Mouse (Mus musculus): ENCODE results near the gene Os9. TPM values are rescaled to one million over a fixed set of nuclear protein-coding genes. Genes with fewer than 3 reads are reported as not detected.
"Not testable (repeated sequence)": the region's sequence is repeated elsewhere in the genome, so short reads cannot be mapped to it uniquely, and the experiment has no call there.

The Os9 gene
- 100 to 1,000 TPM; 112 to 130 (median 122) TPM for total RNA-seq (2022)

DNA sequence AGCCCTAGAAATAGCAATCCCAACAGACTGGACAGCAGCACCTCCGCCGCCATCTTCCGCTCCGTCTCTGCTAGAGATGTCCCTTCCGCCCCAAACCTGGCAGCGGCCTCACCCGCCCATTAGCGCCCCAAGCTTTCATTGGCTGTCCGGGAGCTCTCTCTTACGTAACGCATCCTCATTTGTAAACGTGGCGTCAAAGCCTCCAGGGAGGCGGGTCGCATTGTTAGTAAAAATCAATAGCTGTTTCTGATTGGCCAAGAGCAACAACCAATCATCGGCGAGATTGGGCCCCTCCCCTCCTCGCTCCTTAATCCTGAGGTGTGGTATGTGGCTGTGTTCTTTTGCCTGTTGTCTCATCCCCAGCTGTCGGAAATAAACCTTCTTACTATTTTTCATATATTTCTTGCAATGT is at the start of gene Os9:
Os9 (minus strand) TSS at position 66 of the 412 bp plus-strand sequence.
- DNase-seq (ENCODE audit: low spot score in 2 of 2) = peak; percentile 88 to 97

DNA sequence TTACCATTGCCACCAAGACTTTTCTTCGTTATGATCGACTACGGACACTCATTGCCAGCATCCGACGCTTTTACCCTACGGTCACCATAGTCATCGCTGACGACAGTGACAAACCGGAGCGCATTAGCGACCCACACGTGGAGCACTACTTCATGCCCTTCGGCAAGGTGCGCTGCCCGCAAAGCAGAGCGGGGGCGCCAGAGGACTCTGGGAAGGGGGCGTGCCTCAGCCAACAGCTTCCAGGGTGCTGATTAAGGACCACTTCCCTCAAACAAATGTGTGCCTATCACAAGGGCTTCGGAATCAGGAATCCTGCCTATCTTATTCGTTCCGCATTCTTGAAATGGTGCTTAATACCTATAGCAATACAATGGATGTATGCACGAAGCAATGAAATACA is 49.1 kb upstream of the Os9 start:
- DNase-seq (ENCODE audit: low spot score in 2 of 2) = no peak

DNA sequence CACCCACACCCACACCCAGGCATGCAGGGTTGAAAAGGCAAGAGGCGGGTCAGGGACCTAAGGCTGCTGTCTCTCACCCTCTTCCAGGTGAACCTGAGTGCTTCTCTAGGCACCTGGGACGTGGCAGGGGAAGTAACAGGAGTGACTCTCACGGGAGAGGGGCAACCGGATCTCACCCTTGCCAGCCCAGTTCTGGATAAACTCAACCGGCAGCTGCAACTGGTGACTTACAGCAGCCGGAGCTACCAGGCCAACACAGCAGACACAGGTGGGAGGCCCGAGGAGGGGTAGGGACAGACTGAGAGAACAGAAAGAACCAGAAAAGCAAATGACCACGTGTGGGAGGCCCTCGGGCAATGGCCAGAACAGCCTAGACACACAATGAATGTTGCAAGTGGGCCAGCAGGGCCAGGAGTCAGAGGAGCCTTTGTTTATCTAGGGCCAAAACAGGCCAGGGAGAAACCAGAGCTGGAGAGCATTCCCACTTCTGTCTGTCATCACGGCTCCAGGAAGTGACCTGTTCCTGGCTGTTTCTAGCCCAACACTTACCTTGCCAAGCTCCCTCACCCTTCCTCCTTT is 46.8 kb upstream of the Os9 start:
- DNase-seq (ENCODE audit: low spot score in 2 of 2) = no peak

DNA sequence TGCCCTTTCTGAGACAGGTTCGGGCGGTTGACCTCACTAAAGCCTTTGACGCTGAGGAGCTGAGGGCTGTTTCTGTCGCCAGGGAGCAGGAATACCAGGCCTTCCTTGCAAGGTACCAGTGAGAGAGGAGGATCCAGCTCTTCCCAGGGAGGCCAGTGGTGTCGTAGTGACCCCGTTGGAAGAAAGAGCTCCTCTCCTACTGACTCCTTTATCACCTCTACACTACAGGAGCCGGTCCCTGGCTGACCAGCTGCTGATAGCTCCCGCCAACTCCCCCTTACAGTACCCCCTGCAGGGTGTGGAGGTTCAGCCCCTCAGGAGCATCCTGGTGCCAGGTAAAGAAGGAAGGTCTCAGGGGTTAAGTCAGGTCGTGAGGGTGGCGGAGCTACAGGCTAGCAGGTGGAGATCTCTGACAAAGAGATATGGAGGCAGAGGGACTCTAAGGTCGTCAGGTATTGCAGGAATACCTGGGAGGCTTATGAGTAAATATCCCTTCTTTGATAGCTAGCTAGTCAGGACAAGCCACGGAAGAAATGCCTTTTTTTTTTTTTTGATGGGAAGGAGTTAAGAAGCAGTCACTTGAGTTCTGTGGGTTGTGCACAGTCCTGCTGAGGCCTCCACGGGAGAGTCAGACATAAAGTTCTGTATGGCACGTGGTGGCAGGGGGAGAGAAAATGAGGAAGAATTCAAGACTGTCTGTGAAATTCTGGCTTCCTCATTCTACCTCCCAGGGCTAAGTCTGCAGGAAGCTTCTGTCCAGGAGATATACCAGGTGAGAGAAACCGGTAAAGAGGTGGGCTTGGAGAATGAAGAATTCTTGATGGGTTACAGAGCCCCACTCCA is 46.1 kb upstream of the Os9 start:
- DNase-seq (ENCODE audit: low spot score in 2 of 2) = no peak

DNA sequence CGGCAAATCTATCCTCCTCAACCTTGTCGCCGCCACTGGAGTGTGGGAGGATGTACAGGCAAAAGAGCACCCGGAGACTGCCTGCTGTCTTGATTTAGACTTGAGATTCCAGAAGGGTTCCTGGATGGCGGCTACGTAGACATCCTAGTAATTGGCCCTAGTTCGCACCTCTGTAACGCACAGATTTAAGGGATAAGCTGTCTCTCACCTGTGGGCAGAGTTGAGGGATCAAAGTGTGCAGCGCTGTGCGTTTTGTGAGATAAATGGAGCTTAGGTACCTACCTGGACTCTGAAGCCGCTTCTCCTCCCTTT is 45.4 kb upstream of the Os9 start:
- no peak for DNase-seq (ENCODE audit: low spot score in 2 of 2)

DNA sequence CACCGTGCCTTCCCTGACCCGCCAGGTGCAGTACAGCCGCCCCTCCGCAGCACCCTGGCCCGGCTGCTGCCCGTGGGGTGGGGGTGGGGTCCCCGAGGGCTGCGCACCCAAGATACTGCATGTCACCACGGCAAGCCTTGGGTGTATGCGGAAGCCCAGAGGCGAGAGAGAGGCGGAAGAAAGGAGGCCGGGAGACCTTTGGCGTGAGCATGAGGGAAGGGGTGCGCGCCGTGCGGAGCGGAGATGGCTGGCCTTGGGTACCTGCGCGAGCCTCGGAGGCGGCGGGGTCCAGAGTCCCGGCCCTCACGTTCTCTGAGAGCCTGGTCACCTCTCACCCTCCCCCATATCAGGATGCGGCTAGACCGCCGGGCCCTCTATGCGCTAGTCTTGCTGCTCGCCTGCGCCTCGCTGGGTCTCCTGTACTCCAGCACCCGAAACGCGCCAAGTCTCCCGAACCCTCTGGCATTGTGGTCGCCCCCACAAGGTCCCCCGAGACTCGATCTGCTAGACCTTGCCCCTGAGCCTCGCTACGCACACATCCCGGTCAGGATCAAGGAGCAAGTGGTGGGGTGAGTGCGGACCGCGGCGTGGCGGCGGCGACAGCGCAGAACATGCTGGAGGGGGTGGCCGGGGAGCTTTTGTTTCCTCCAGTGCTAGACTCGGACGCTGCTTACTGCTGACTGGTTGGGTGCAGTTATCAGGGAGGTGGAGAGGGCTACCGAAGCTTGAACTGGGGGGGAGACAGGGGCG is 44.9 kb upstream of the Os9 start:
- DNase-seq (ENCODE audit: low spot score in 2 of 2) = no peak

DNA sequence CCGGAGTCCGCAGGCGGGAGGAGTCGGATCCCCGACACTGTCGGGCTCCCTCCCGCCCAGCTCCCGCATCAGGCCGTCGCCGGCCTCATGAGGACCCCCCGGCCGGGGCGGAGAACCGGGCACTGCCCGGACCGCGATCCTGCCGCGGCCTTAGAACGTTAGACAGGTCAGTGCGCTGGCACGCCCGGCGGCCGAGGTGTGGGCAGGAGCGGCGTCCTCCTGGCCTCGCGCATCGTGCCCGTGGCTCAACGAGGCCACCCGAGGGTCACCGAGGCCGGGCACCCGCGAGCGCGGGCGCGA is 44.4 kb upstream of the Os9 start:
- no peak for DNase-seq (ENCODE audit: low spot score in 2 of 2)

DNA sequence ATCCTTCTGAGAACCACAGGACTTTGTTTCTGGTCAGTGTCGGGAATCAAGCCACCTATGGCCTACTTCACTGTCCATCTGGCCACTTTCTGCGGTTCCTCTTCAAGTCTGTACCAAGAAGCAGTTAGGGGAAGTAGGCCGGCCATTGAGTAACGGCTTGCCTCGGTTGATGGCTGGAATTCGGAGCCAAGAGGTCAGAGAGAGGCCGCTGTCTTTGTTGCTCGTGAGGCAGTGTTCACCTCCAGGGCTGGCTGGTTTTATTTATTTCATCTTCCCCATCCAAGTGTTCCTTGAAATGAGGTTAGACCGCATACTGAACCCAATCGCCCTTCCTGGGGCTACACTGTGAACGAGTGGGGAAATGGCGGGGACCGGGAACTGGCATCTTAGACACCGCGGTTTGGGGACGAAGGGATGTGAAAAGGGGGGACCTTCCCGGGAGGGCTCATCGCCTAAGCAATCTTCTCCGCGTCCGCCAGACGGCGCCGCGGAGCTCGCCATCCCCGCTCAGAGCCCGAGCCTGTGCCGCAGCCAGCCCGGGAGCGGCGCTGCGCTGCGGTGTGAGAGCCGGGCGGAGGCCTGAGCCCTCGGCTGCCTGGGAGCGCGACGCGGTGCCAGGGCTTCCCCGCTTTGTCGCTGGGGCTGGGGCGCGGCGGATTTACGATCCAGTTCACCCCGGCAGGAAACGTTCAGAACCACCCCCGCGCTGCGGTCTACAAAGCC is 43.9 kb upstream of the Os9 start, which contains the start of gene B4galnt1:
B4galnt1 (plus strand) TSS at position 595 of the 723 bp plus-strand sequence.
- DNase-seq (ENCODE audit: low spot score in 2 of 2) = peak; percentile 45 to 57

DNA sequence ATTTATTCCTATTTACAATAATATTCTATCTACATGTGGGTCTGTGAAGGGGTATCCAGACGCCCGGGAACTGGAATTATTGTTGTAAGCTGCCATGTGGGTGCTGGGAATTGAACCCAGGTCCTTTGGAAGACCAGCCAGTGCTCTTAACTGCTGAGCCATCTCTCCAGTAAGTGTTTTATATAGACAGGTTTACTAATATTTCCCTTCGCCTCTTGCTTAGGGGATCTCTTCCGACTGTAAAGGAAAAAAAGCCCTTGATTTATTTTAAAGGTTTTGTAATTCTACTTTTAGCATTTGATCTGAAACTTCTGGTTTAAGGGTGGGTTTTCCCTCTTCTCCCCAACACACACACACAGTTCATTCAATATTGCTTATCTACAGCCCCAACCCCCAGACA is 43.3 kb upstream of the Os9 start:
- DNase-seq (ENCODE audit: low spot score in 2 of 2) = no peak

DNA sequence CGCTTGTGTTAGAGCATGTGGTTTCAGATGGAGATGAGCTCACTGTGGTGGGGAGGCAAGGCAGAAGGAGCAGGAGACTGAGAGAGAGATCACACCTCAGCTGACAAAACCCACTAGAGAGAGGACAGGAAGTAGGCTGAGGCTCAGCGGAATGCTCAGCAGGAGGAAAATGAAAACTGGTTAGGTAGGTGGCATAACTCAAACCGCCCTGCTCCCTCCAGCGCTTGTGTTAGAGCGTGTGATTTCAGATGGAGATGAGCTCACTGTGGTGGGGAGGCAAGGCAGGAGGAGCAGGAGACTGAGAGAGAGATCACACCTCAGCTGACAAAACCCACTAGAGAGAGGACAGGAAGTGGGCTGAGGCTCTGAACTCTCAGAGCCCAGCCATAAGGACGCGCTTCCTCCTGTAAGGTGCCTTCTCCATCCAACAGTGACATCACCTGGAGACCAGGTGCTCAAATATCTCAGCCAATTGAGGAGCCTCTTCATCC is 41.9 kb upstream of the Os9 start:
- DNase-seq (ENCODE audit: low spot score in 2 of 2) = not testable (repeated sequence)

DNA sequence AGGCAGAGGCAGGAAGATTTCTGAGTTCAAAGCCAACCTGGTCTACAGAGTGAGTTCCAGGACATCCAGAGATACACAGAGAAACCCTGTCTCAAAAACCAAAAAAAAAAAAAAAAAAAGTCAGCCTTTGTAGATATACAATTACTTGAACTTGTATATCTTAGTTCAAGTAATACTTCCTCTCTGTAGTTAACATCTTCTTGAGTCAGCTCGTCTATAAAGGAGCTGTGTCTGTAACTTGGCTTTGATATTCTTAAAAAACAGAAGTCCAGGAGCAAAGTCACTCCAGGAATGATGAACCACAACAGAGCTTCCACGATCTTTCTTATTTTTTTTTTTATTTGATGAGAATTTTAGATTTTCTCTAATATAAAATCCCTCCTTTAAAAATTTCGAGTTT is 39.8 kb upstream of the Os9 start:
- DNase-seq (ENCODE audit: low spot score in 2 of 2) = no peak

DNA sequence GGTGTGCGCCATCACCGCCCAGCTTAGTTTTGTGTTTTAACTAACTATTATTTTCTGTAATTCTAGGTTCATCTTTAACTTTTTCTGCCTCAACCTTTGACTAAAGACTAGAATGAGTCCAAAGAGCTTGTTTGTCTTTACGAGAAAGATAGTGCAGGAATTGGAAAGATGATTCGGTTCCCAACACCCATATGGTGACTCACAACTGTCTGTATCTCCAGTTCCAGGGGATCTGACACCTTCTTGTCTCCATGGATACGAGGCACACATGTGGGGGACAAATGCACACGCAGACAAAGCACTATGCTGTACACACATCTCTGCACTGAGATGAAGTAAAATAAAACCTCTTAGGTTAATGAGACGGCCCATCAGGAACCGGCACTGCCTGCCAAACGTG is 39.1 kb upstream of the Os9 start:
- no peak for DNase-seq (ENCODE audit: low spot score in 2 of 2)

DNA sequence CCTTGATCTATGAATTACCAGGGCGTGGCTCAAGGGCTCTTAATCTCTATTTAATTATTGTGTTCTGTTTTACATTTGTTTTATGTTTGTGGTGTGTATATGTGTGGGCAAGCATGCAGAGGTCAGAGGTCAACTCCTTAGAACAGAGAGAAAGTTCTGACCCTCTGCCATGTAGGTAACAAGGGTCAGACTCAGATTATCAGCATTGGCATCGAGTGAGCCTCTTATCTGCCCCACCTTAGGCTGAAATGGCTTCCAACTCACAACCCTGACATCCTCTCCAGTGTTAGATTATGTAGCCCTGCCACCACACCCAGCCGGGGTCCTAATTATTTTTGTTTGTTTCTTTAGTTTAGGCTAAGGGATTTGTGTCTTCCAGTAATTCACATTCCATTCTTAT is 37.5 kb upstream of the Os9 start:
- no peak for DNase-seq (ENCODE audit: low spot score in 2 of 2)

DNA sequence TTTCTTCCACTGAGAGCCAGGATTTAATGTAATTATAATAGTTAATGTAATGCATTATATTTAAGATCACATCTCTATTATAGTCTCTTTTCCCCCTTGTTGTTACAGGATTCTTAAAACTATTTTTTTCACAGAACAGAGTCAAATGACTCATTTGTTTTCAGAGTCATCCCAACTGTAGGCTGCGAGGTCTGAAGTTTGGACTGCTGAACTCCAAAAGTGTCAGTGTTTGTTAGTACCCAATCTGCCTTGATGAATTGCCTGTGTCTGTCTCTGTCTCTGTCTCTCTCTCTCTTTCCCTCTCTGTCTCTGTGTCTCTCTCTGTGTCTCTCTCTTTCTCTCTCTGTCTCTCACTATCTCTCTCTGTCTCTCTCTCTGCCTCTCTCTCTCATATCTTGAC is 35.6 kb upstream of the Os9 start:
- DNase-seq (ENCODE audit: low spot score in 2 of 2) = no peak

DNA sequence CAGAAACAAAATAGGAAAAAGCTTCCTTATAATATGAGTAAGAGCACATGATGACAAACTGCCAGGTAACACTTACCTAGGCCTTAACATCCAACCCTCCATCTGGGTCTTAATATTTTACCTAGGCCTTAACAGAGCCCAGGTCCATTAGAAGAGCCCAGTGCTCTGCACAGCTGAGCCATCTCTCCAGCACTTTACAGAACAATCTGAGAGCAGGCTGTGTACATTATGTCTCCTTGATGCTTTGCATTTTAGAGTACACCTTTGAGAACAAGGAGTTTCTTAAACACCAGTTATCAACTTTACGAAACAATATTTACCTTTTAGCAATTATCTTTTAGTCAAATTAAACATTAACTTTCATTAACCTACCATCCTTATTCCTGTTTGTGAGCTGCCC is 35.2 kb upstream of the Os9 start:
- no peak for DNase-seq (ENCODE audit: low spot score in 2 of 2)

DNA sequence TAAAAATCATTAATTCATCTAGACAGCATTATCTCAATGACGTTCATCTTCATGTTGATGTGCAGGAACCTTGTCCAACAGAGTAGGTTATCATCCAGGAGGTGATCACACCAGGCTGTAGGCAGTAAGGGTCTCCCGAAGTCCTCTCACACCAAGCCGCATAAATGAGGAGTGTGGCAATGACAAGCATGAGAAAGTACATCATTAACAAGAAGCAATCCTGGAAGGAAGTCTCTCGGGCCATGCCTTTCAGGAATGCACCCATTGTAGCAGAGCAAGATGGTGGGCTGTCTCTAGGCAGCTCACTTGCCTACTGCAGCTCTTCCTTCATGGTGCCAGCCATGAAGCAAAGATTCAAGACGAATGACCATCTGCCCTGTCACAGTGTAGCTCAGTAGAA is 33.7 kb upstream of the Os9 start:
- no peak for DNase-seq (ENCODE audit: low spot score in 2 of 2)

DNA sequence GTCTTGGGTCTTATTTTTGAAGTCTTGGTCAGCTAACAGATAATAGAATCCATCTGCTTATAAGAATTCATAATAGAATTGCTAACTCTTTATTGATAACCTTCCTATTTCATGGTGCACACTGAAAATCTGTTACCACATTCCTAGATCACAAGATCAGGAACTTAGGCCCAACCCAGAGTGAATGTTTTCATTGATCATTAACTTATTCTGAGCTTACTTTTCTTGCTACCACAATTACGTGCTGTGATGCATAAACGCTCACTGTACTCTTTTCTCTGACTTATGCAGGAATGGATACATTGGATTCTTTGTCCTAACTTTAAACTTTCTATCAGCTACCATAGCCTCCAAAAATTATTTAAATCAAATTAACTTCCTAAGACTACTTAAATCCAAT is 33.3 kb upstream of the Os9 start:
- no peak for DNase-seq (ENCODE audit: low spot score in 2 of 2)

DNA sequence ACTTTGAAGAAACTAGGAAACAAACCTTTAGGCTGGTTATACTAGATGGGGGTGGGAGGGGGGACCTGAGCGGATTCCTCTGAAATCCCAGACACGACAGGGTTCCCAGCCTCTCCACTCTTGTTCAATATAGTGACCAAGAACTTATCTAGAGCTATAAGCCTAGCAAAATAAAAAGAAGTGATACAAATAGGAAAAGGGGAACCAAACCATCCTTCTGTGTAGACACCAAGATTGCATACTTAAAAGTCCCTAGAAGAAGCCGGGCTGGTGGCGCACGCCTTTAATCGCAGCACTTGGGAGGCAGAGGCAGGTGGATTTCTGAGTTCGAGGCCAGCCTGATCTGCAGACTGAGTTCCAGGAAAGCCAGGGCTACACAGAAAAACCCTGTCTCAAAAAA is 32.4 kb upstream of the Os9 start:
- no peak for DNase-seq (ENCODE audit: low spot score in 2 of 2)

DNA sequence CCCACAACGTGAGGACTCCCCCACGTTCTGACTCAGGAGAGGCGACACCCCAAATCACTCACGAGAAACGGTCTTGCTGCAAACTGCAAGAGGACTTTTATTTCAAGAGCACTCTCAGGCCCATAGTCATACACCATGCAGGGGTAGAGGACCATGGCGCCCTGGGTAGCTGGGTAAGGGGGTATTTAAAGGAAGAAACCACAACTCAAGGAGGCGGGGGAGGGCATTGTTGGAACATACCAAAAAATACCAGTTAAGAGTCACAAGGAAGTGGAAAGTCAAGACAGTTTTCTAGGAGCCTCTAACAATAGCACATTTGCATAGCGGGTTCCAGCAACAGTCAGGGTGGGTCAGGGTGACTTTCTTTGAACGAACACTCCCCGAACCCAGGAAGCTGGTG is 31.6 kb upstream of the Os9 start:
- not testable (repeated sequence) for DNase-seq (ENCODE audit: low spot score in 2 of 2)

DNA sequence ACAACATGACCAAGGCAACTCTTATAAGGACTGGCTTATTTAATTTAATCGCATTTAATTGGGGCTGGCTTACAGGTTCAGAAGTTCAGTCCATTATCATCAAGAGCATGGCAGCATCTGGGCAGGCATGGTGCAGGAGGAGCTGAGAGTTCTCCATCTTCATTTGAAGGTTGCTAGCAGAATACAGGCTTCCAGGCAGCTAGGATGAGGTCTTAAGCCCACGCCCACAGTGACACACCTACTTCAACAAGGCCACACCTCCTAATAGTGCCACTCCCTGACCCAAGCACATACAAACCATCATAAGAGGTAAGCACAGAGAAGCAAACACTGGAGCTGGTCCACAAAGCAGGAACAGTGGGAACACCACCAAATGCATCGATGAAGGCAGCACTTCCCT is 30.3 kb upstream of the Os9 start:
- not testable (repeated sequence) for DNase-seq (ENCODE audit: low spot score in 2 of 2)

DNA sequence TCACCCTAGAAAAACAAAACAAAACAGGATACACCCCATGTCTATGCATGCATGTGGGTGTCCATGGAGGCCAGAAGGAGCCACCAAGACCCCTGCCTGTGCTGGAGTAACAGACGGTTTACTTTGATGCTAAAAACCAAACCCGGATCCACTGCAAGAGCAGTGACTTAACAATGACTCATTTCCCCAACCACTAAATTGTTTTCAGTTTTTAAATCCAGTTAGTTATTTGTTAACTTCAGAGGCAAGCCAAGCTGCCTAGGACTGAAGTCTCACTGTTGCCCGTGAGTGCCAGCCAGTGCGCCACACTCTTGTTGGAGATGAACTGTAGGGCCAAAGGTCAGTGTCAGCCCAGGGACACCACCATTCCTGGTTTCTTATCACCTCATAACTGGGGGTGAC is 29.5 kb upstream of the Os9 start:
- no peak for DNase-seq (ENCODE audit: low spot score in 2 of 2)

DNA sequence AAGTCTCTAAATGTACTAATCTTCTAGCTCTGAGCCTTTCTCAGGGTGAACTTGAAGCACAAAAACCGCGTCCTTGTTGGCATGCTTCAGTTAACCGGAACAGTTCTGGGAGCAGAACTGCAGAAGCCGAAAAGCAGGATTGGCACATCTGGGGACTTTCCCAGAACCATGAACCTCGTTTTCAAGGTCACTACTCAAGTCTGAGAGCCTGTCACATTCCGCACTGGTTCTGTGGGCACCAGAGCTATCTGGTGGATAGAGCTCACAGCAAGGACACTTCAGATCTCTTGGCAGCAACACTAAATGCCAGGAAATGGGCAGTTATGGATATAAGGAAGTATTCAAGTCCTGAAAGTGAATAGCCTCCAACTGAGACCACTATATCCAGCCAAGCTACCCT is 26.2 kb upstream of the Os9 start:
- no peak for DNase-seq (ENCODE audit: low spot score in 2 of 2)
